Mouse (Mus musculus): ENCODE results near the gene Olfr561. TPM values are rescaled to one million over a fixed set of nuclear protein-coding genes. Genes with fewer than 3 reads are reported as not detected.

Olfr561 gene
- not detected in 2 replicates for polyA plus RNA-seq (2016; fragmentation: Nextera tagmentation; extraction: Ambion mirVana)

DNA sequence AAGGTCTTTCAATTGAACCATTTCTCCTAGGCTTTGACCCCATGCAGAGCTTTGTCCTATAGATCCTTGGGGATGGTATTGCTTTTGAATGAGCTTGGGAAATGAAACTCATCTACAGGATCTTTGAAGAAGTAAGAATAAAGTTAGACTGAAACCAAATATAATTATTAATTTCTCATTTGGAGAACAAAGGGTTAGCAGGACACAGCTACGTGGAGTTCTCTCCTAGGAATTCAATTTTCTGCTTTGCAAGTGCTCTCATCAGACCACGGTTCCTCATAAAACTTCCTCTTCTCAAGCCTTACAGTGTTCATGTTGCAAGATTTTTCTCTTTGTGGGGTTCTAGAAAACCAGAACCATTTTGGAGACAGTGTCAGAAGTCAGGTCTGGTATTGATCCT, at the start of gene Olfr561:
Olfr561 (plus strand) TSS at position 301 of the 400 bp plus-strand sequence.
- no peak within 1 kb of the TSS for H3K4me3 ChIP-seq
- no peaks in the 10 kb centered on the region for H3K36me3 ChIP-seq
- ATAC-seq (ENCODE audit: low FRiP score): no peak
- H3K27ac ChIP-seq: no peak within 1 kb of the TSS
- H3K27me3 ChIP-seq: no peaks in the 10 kb centered on the region
- H3K4me1 ChIP-seq: no peaks in the 10 kb centered on the region
- WGBS: 78% methylated on average over 2 of the region's 2 CpGs
- H3K9me3 ChIP-seq (replicated peaks): no peaks in the 10 kb centered on the region
- H3K4me2 ChIP-seq (replicated peaks): no peak within 1 kb of the TSS
- no peak within 1 kb of the TSS for H3K9ac ChIP-seq

DNA sequence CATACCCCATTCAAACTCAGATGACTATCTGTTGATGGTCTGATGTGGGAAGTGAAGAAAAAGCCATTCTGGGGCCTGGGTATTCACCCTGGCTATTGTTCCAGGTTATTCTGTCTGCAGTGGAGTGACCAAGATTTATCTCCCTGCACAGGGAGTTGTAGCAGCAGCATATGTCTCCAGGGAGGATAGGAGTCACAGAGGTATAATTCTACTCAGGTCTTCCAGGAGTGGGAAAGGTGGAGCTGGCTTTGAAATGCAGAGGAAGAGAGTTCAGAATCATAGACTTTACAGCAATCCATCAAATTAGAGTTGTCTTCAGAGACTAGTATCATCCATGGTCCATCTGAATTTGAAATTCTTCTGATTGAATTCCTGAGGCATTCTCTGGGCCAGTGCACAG, 43.6 kb upstream of the Olfr561 start, which contains the start of gene Olfr559:
Olfr559 (minus strand) TSS at position 101 of the 400 bp plus-strand sequence.
- Histone ChIP-seq H3K4me1 (no peaks in the 10 kb centered on the region), H3K4me3 (no peak within 1 kb of the TSS), H3K9ac (no peak within 1 kb of the TSS), H3K27me3 (no peaks in the 10 kb centered on the region), H3K27ac (no peak within 1 kb of the TSS), H3K9me3 (replicated peaks) (no peaks in the 10 kb centered on the region), H3K36me3 (no peaks in the 10 kb centered on the region), H3K4me2 (replicated peaks) (no peak within 1 kb of the TSS)
- no peak for ATAC-seq (ENCODE audit: low FRiP score)

DNA sequence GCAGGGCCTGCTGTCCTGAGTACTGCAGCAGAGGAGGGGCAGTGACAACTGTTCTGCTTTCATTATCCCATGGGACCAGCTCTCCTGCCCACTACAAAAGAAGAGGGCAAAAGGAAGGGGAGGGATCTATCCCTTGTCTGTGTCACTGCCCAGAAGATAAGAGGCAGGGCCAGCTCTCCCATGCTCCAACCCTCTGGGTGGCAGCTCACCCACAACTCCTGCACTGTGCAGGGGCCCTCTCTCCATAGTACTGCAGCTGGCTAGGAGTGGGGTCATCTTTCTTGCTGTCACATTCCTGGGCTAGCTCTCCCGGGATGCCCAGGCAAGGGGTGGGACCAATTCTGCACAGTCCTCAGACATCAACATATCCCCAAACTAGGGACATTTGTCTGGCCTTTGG, 37.2 kb upstream of the Olfr561 start:
- ATAC-seq (ENCODE audit: low FRiP score): no peak; the same call in 1 of the 2 replicates
- no peak overlapping the region for H3K27ac ChIP-seq
- H3K27me3 ChIP-seq: no peaks in the 10 kb centered on the region
- no peak overlapping the region for H3K4me3 ChIP-seq
- H3K9me3 ChIP-seq (replicated peaks): no peaks in the 10 kb centered on the region
- H3K36me3 ChIP-seq: no peaks in the 10 kb centered on the region
- WGBS: 73% methylated on average over 1 of the region's 1 CpGs
- H3K9ac ChIP-seq: no peak overlapping the region
- H3K4me1 ChIP-seq: no peaks in the 10 kb centered on the region
- H3K4me2 ChIP-seq (replicated peaks): no peak overlapping the region

- Histone ChIP-seq H3K4me2 (replicated peaks) (no peak overlapping the region), H3K27me3 (no peaks in the 10 kb centered on the region), H3K9me3 (replicated peaks) (no peaks in the 10 kb centered on the region), H3K4me1 (no peaks in the 10 kb centered on the region), H3K4me3 (no peak overlapping the region), H3K27ac (no peak overlapping the region), H3K9ac (no peak overlapping the region), H3K36me3 (no peaks in the 10 kb centered on the region)
- ATAC-seq (ENCODE audit: low FRiP score): no peak
- WGBS: 79% methylated on average over 2 of the region's 2 CpGs
Observed at GRCm38 (mm10) chr7:102737705-102738104, 33.3 kb upstream of the Olfr561 start.

GRCm38 (mm10) chr7:102752086-102752485, 18.9 kb upstream of the Olfr561 start:
- Histone ChIP-seq H3K4me1 (no peaks in the 10 kb centered on the region), H3K9me3 (replicated peaks) (no peaks in the 10 kb centered on the region), H3K4me2 (replicated peaks) (no peak overlapping the region), H3K9ac (no peak overlapping the region), H3K4me3 (no peak overlapping the region), H3K27me3 (no peaks in the 10 kb centered on the region), H3K36me3 (no peaks in the 10 kb centered on the region), H3K27ac (no peak overlapping the region)
- no peak for ATAC-seq (ENCODE audit: low FRiP score)
- WGBS: 15% methylated on average over 1 of the region's 1 CpGs

- no peaks in the 10 kb centered on the region for H3K4me1 ChIP-seq
- WGBS: 74% methylated on average over 4 of the region's 4 CpGs
- H3K9me3 ChIP-seq (replicated peaks): no peaks in the 10 kb centered on the region
- H3K27ac ChIP-seq: no peak within 1 kb of the TSS
- no peak within 1 kb of the TSS for H3K4me3 ChIP-seq
- no peaks in the 10 kb centered on the region for H3K36me3 ChIP-seq
- H3K27me3 ChIP-seq: no peaks in the 10 kb centered on the region
- H3K9ac ChIP-seq: no peak within 1 kb of the TSS
- no peak for ATAC-seq (ENCODE audit: low FRiP score)
- no peak within 1 kb of the TSS for H3K4me2 ChIP-seq (replicated peaks)
Observed at GRCm38 (mm10) chr7:102759266-102759665, 11.8 kb upstream of the Olfr561 start, which contains the start of the genes Olfr560 and Olfr78. Olfr560 (minus strand) TSS chr7:102759366. Olfr78 (minus strand) TSS chr7:102759471.

DNA sequence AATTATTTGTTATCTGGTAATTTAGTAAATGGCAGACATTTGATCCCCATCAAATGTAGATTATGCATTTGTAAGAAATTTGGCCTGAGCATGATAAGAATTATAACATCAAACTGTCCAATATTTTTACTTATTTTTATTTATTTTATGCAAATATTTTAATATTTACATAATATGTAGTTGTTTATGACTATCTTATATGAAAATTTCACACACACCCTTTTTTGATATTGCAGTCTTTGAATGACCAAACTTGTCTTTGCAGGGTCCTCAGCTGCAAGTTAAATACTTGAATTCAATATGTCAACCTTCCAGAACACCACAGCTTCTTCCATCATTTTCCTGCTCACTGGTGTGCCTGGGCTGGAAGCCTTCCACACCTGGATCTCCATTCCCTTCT, 32.2 kb downstream of the Olfr561 start, which contains the start of gene Olfr564:
Olfr564 (plus strand) TSS at position 301 of the 400 bp plus-strand sequence.
- no peak for ATAC-seq (ENCODE audit: low FRiP score)
- Histone ChIP-seq H3K36me3 (no peaks in the 10 kb centered on the region), H3K4me2 (replicated peaks) (no peak within 1 kb of the TSS), H3K9ac (no peak within 1 kb of the TSS), H3K27ac (no peak within 1 kb of the TSS), H3K9me3 (replicated peaks) (no peaks in the 10 kb centered on the region), H3K4me1 (no peaks in the 10 kb centered on the region), H3K27me3 (no peaks in the 10 kb centered on the region), H3K4me3 (no peak within 1 kb of the TSS)

Other genes with a start within 250 kb of the Olfr561 start
- gene Olfr547, start 236.5 kb upstream of the Olfr561 start, polyA plus RNA-seq (2016; fragmentation: Nextera tagmentation; extraction: Ambion mirVana): not detected in 2 replicates
- gene Olfr548-ps1, start 230.3 kb upstream of the Olfr561 start, polyA plus RNA-seq (2016; fragmentation: Nextera tagmentation; extraction: Ambion mirVana): not detected in 2 replicates
- gene Olfr549, start 221.4 kb upstream of the Olfr561 start, polyA plus RNA-seq (2016; fragmentation: Nextera tagmentation; extraction: Ambion mirVana): not detected in 2 replicates
- gene Trim21, start 205.7 kb upstream of the Olfr561 start, polyA plus RNA-seq (2016; fragmentation: Nextera tagmentation; extraction: Ambion mirVana): 0.26 and 0.41 TPM in 2 replicates
- not detected in 2 replicates for gene Olfr550, start 199.8 kb upstream of the Olfr561 start, polyA plus RNA-seq (2016; fragmentation: Nextera tagmentation; extraction: Ambion mirVana)
- gene Olfr551, start 179.3 kb upstream of the Olfr561 start, polyA plus RNA-seq (2016; fragmentation: Nextera tagmentation; extraction: Ambion mirVana): not detected in 2 replicates
- not detected in 2 replicates for gene Olfr552, start 173.5 kb upstream of the Olfr561 start, polyA plus RNA-seq (2016; fragmentation: Nextera tagmentation; extraction: Ambion mirVana)
- not detected in 2 replicates for gene Olfr553, start 153.0 kb upstream of the Olfr561 start, polyA plus RNA-seq (2016; fragmentation: Nextera tagmentation; extraction: Ambion mirVana)
- not detected in 2 replicates for gene Olfr554, start 132.8 kb upstream of the Olfr561 start, polyA plus RNA-seq (2016; fragmentation: Nextera tagmentation; extraction: Ambion mirVana)
- gene Olfr555, start 112.4 kb upstream of the Olfr561 start, polyA plus RNA-seq (2016; fragmentation: Nextera tagmentation; extraction: Ambion mirVana): not detected in 2 replicates
- gene Olfr556, start 106.3 kb upstream of the Olfr561 start, polyA plus RNA-seq (2016; fragmentation: Nextera tagmentation; extraction: Ambion mirVana): not detected in 2 replicates
- gene Trim68, start 83.9 kb upstream of the Olfr561 start, polyA plus RNA-seq (2016; fragmentation: Nextera tagmentation; extraction: Ambion mirVana): 9.6 and 12.5 TPM in 2 replicates
- gene Olfr557, start 75.3 kb upstream of the Olfr561 start, polyA plus RNA-seq (2016; fragmentation: Nextera tagmentation; extraction: Ambion mirVana): not detected in 2 replicates
- gene Olfr558, start 69.0 kb upstream of the Olfr561 start, polyA plus RNA-seq (2016; fragmentation: Nextera tagmentation; extraction: Ambion mirVana): 0.18 and 0.48 TPM in 2 replicates
- not detected in 2 replicates for gene Olfr33, start 52.2 kb upstream of the Olfr561 start, polyA plus RNA-seq (2016; fragmentation: Nextera tagmentation; extraction: Ambion mirVana)
- gene Olfr559, start 43.7 kb upstream of the Olfr561 start, polyA plus RNA-seq (2016; fragmentation: Nextera tagmentation; extraction: Ambion mirVana): not detected in 2 replicates
- gene Olfr560, start 11.9 kb upstream of the Olfr561 start, polyA plus RNA-seq (2016; fragmentation: Nextera tagmentation; extraction: Ambion mirVana): not detected in 2 replicates
- gene Olfr78, start 11.8 kb upstream of the Olfr561 start, polyA plus RNA-seq (2016; fragmentation: Nextera tagmentation; extraction: Ambion mirVana): 0.10 and 0.13 TPM in 2 replicates
- gene Olfr564, start 32.3 kb downstream of the Olfr561 start, polyA plus RNA-seq (2016; fragmentation: Nextera tagmentation; extraction: Ambion mirVana): not detected in 2 replicates
- gene Olfr566, start 87.5 kb downstream of the Olfr561 start, polyA plus RNA-seq (2016; fragmentation: Nextera tagmentation; extraction: Ambion mirVana): not detected in 2 replicates
- not detected in 2 replicates for gene Olfr568, start 105.9 kb downstream of the Olfr561 start, polyA plus RNA-seq (2016; fragmentation: Nextera tagmentation; extraction: Ambion mirVana)
- gene Olfr569, start 119.7 kb downstream of the Olfr561 start, polyA plus RNA-seq (2016; fragmentation: Nextera tagmentation; extraction: Ambion mirVana): not detected in 2 replicates
- not detected in 2 replicates for gene Olfr570, start 123.4 kb downstream of the Olfr561 start, polyA plus RNA-seq (2016; fragmentation: Nextera tagmentation; extraction: Ambion mirVana)
- not detected in 2 replicates for gene Olfr571, start 146.3 kb downstream of the Olfr561 start, polyA plus RNA-seq (2016; fragmentation: Nextera tagmentation; extraction: Ambion mirVana)
- not detected in 2 replicates for gene Olfr572, start 153.2 kb downstream of the Olfr561 start, polyA plus RNA-seq (2016; fragmentation: Nextera tagmentation; extraction: Ambion mirVana)
- not detected in 2 replicates for gene Olfr573-ps1, start 171.4 kb downstream of the Olfr561 start, polyA plus RNA-seq (2016; fragmentation: Nextera tagmentation; extraction: Ambion mirVana)
- not detected in 2 replicates for gene Olfr574, start 177.2 kb downstream of the Olfr561 start, polyA plus RNA-seq (2016; fragmentation: Nextera tagmentation; extraction: Ambion mirVana)
- gene Olfr575, start 187.6 kb downstream of the Olfr561 start, polyA plus RNA-seq (2016; fragmentation: Nextera tagmentation; extraction: Ambion mirVana): not detected in 2 replicates
- not detected in 2 replicates for gene Olfr576, start 191.4 kb downstream of the Olfr561 start, polyA plus RNA-seq (2016; fragmentation: Nextera tagmentation; extraction: Ambion mirVana)
- gene Olfr577, start 204.7 kb downstream of the Olfr561 start, polyA plus RNA-seq (2016; fragmentation: Nextera tagmentation; extraction: Ambion mirVana): not detected in 2 replicates
- not detected in 2 replicates for gene Olfr578, start 218.1 kb downstream of the Olfr561 start, polyA plus RNA-seq (2016; fragmentation: Nextera tagmentation; extraction: Ambion mirVana)

All from hindbrain, embryonic 12.5 days (tissue).